Mouse (Mus musculus) cerebellum, adult 8-10 months (tissue): ENCODE data around the gene Med16.

Source experiments
- DNase-seq: peaks from one replicate; pipeline ENCODE4 v3.0.0; 2022

The Med16 gene

DNA sequence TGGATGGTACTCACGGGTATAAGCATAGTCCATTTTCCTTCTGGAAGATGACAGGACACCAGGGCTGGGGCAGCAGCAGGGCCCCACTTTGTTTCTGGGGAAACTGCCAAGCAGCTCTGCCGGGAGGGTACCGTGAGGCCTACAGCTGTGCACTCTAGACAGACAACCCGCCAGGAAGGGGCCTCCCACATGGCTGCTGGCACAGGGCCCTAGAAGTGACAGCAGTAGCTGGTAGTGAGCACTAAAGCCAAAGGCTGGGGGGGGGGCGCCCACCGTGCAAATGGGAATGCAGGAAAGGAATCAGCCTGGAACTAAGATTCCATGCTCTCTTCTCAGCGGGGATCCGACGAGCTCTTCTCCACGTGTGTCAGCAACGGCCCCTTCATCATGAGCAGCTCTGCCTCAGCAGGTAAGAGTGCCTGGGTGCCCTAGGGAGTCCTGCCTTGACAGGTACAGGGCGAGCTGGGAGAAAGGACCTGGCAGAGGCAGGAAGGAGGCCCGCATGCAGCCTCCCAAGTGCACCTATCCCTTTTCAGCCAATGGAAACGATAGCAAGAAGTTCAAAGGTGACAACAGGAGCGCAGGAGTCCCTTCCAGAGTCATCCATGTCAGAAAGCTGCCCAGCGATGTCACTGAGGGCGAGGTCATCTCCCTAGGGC lies 50.2 kb downstream of the Med16 start:
- DNase-seq: no peak

DNA sequence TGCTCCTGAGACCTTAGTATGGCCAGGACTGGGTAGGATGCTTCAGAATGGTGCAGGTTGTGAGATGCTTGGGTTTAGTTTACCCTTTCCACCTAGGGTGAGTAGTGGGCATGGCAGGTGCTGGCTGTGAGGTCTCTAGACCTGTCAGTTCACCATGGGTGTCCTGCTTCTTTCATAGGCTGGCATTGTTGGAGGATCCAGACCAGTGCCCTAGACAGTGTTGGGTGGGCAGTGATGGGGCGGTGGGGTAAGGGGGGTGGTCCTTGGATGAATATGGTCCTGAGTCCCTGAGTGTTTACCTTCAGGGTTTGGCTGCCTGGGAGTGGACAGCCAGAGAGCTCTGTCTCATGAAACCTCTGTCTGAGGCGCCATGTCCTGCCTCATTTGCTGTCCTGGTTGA lies 50.8 kb downstream of the Med16 start:
- no peak for DNase-seq

DNA sequence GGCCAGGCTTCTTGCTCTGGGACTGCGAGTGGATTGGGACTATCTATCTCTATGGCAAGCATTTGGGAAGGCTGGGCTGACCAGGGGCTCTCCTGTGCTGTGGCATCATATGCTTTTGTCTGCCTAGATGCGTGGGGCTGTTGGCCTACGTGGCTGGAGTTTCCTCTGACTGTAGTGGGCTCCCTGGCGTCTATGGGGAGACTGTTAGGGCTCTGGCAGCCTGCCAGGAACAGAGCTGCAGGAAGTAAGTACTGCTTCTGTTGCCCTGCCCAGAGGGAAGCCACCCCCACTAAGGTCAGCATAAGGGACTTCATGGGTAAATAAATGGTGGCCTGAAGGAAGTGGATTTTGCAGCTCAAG lies 51.3 kb downstream of the Med16 start:
- DNase-seq: no peak

DNA sequence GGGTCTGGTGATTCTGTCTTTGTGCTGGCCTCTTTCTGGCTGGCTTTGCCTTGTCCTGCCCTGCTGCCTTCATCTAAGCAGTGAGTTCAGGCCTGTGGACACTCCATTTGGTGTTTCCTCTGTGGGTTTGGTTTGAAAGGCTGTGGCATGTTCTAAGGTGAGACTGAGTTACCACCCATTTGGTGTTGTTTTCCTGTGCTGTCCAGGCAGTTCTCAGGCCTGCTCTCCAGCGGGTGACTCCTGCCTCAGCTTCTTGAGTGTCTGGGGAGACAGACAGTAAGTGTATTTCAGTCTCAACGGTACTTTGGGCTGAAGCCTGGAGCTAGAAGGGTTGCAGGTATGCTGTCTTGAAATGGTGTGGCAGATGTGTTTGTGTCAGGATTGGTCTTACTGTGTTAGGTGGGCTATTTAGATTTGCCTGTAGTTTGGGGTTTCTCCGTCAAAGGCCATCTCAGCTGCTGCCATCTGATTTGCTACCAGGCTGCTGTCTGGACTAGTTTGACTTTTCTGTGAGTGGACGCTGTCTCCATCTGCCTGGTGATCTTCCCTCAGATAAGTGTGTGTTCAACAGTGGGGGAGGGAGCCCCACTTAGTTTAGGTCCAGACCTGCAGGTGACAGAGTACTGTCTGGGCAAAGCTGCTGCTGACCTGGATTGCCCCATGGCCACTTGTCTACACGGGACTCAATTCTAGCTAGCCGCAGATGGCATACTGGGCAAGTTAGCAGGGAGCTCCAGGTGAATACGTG lies 51.8 kb downstream of the Med16 start:
- DNase-seq: no peak

DNA sequence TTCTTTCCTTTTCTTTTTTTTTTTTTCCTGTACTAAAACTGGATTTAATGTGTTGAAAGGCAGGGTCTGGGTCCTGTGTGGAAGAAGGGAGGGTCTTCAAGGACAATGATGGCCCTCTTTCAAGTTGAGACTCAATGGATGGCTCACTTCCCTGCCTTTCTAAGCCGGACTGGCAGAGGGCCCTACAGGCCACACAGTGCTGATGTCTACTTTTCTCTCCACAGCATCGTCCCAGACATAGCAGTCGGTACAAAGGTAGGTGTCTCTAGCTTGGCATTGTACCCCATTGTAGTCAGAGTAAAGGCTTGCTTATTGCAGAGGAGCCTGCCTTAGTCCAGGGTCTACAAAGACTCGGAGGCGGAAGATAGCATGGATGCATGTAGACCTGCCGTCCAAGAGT lies 52.4 kb downstream of the Med16 start:
- DNase-seq: no peak

DNA sequence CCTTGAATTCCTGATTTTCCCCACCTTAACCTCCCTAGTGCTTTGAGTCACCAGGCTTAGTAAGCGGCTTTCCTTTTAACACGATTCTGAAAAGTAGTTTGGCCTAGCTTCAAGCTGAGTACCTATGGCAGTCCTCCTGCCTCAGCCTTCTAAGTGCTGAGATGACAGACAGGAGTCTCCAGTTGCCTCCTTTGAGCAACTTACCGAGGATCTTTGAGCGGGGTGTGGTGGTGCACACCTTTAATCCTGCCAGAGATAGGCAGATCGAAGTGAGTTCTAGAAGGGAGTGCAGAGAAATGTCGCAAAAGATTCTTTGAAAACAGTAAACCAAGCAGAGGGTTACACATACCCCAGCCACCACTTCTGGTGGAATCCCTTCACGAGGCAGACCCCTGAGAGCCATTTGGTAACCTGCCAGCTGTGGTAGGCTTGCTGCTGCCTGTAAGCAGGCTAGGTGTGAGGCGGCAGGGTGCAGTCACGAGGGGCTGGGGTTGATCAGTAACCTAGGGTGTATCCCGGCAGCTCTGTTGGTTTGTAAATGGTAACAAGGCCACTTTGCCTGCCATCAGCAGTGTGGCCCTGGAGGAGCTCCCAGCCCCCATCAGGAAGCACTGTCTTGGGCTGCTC lies 53.1 kb downstream of the Med16 start:
- no peak for DNase-seq

DNA sequence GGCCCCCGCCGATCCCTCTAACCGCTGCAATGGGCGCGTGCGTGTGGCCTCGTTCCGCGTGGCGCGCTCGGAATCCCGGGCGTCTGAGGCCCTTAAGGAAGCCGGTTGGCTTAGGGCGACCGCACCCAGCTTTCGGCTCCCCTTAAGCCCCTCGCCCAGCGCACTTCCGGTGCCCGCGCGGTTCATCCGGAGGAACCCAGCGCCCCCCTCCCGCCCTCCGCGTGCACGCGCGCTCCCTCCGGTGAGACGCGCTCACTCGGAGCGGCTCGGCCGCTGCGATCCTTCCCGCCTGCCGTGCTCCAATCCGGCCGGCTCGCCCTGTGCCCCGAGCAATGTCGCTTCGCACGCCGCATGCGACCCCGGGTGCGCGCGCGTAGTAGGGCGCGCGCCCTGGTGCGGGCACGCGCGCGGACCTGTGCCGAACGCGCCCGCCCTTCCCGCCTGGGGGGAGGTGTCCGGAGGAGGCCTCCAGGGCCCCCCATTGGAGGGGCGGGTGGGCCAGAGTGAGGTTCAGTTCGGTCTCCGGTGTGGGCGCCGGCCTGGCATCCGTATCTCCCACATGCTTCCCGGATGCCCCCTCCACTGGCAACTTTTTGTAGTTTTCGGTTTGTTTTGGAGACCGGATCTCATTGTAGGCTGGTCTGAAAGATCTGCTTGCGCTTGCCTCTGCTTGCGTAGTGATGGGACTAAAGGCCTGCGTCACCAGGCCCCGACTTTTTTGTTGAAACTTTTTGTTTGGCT lies 53.8 kb downstream of the Med16 start:
- DNase-seq: peak; percentile 68

DNA sequence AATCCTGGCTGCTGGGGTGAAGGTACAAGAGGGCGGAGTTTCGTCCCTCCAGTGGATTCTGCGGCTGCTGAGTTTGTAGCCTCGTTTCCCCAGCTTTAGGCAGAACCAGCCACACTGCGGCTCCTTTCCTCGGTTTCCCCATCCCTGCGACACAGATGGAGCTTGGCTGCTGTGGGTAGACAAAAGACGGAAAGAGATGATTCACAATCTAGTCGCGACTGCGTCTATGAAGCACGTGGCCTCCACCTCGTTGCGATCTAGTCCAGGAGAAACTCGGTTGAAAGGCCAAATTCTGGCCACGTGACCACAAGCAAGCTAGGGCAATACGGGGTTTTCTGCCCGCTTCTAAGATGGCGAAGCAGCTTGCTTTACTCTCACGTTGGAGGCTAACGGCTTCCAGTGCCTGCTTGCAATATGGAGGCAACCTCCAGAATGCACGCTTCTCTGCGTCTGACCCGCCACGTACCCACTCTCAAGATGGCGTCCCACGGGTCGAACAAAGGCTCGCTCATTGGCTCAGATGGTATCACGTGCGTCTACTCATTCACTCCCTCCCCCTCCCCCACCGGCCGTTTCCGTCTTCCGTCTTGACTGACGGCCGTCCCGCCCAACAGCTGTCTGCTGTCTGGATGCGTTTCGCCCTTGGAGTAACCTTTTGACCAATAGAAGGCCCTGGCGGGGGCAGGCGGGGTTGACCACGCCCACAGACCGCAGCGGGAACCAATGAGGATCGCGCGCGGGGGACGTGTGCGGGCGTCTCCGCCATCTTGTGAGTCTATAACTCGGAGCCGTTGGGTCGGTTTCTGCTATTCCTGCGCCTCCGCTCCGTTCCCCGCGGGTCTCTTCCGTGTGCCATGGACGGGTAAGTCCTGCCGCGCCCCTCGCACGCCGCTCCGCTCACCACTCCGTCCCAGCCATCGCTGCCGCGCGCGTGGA lies 54.6 kb downstream of the Med16 start, which contains the start of gene Ptbp1:
Gene Ptbp1, plus strand, starts transcription at position 568 of the 936 bp plus-strand sequence.
- peak; percentile 99 for DNase-seq

DNA sequence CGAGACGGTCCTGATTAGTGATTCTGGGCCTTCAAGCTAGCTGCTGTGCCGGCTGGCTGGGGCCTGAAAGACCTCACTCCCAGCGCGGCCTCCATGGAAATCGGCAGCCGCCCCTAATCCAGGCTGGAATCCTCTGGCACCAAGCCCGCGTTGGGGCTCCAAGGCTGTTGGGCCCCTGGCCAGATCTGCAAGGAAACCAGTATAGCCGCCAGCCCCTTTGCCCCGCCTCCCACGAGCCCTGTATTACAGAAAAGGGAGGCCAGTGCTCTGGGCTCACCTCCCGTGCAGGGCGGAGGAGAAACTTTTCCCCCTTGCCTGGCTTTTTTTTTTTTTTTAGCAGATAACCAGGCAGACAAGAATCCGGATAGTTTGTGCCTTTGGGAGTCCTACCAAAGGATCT lies 55.3 kb downstream of the Med16 start:
- peak; percentile 85 for DNase-seq

DNA sequence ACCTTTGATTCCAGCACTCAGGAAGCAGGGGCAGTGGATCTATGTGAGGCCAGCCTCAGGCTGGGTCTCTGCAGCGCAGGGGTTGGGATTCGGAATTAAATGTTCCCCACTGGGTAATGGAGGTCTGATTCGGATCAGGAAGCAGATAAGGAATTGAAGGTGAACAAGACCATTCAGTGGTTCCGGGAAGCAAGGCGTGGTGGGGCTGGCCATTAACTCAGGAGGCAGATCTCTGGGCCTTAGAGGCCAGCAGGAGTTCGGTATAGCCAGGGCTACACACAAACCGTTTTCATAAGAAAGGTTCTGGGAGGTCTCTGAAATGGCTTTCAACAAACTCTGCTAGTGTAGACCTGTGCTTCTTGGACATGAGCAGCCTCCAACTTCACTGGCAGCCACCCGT lies 55.9 kb downstream of the Med16 start:
- no peak for DNase-seq

DNA sequence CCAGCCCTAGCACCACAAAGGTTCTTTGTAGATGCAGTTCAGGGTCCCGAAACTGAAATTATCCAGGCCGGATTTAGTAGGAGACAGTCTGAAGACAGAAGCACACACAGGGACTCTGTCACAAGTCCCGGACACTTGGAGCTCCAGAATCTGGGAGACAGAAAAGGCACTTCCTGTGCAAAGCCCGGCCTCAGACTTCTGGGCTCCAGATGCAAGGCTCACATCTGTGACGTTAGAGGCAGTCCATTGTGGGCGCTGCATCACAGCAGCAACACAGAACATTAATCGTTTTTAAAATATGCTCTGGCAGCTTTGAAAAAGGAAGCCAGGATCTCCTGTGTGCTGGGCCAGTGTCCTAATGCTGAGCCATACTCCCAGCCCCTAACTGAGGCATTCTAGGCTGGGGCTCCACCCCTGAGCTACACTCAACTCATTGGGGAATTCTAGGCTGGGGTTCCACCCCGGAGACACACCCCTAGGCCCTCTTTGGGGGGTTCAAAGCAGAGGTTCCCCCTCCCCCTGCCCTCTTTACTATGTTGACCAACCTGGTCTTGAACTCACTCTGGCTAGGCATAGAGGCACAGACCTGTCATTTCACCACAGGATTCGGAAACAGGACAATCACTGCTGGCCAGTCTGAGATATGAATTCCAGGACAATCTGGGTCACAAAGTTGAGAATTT lies 56.5 kb downstream of the Med16 start:
- DNase-seq: no peak

DNA sequence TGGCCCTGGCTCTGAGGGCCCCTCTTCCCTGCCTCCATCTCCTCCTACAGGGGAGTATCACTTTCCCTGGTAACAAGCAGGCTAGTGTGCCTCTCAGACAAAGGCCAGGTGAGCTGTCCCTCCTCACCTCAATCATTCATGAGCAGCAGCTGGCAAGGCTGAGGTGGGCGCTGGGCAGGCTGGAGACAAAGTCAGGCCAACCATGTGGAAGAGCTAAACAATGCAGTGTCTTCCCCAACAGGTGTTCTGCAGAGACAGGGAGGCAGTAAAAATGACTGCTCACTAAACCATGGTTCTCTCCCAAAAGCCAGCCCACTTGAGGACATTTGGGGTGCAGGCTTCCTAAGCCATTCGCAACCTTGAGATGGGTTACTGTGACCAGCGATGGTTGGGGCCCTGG lies 57.1 kb downstream of the Med16 start:
- DNase-seq: no peak

DNA sequence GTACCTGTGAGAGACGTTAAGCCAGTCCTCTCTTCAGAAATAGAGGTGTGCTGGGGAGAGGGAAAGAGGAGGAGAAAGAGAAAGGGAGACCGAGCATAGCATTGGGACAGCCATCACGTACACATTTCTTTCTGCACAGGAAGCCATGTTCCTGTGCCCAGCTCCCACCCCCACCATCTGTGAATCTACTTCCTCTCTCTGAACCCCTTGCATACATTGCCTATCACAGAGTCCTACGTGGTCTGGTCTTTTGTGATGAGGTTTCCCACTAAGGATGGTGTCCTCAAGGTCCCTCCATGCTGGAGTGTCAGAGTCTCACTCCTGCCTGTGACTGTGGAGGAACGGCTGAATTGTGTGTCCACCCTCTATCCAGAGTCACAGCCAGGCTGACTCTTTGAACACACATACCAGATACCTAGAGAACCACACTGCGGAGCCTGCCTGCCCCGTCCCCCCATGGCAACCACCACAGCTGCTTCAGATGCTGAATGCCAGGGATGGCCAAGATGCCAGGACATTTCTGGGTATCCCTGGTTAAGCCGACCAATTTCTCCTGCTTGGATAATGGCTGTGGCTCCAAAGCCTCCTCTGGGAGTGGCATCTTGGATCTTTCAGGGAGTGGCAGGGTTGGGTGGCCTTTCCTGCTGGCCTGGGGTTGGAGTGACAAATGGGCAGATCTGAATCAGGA lies 58.6 kb downstream of the Med16 start:
- no peak for DNase-seq

DNA sequence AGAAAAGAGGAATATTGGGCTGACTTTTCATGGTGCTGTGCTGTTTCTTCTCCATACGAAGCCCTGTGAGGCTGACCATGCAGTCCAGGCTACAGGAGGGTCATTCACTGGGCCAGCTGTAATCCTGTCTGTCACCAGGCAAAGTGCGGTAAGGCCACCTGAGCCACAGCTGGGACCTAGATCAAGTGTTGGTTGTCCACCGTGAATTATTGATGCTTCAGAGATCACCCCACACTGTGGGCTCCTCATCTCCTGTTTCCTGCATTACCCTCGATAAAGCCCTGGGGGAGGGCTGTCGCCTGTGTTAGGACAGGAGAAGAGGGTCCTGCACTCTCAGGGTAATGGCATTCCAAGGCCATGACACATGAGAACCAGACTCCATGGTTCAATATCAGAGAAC lies 62.2 kb downstream of the Med16 start:
- DNase-seq: no peak
